Mouse (Mus musculus) MEL (cell line): ENCODE measurements around the gene Olfr139. TPM values are rescaled to one million over a fixed set of nuclear protein-coding genes. Genes with fewer than 3 reads are reported as not detected.

Experiments
- DNase-seq: peaks from one replicate; pipeline ENCODE4 v3.0.0; 2011; ENCODE audit warnings: low read depth, low spot score
- H3K27ac ChIP-seq: 2 replicates; pipeline ENCODE4 v1.5.1; 2012; ENCODE audit warnings: low read depth, mild to moderate bottlenecking, control low read depth, low read length, moderate library complexity; ENCODE audit not compliant: control insufficient read depth
- H3K27me3 ChIP-seq, 2 experiments: fragments of 150-350 bp in 1 of 2; sonication (generic) in 1 of 2; 2 replicates each; pipeline ENCODE4 v1.6.1; 2012; ENCODE audit warnings: low read length in 2 of 2, mild to moderate bottlenecking in 2 of 2, improper control_type of control experiment in 1 of 2, moderate library complexity in 1 of 2; ENCODE audit not compliant: insufficient read depth in 2 of 2, control insufficient read depth in 1 of 2
- H3K36me3 ChIP-seq, 2 experiments: 2 replicates each; pipeline ENCODE4 v1.6.1; 2012 to 2014; ENCODE audit warnings: low read length in 2 of 2, improper control_type of control experiment in 1 of 2, inconsistent platforms in 1 of 2, mild to moderate bottlenecking in 1 of 2; ENCODE audit not compliant: insufficient read depth in 2 of 2, control insufficient read depth in 1 of 2
- H3K4me1 ChIP-seq, 2 experiments: fragments of 150-350 bp in 1 of 2; sonication (generic) in 1 of 2; 2 replicates each; pipeline ENCODE4 v1.6.1; 2012; ENCODE audit warnings: low read length in 2 of 2, improper control_type of control experiment in 1 of 2, mild to moderate bottlenecking in 1 of 2; ENCODE audit not compliant: insufficient read depth in 2 of 2, control insufficient read depth in 1 of 2
- H3K4me3 ChIP-seq, 2 experiments: fragments of 150-350 bp in 1 of 2; sonication (generic) in 1 of 2; 2 replicates each; pipeline ENCODE4 v1.5.1; 2012; ENCODE audit warnings: low read depth in 2 of 2, low read length in 2 of 2, mild to moderate bottlenecking in 2 of 2, moderate library complexity in 2 of 2, control low read depth in 1 of 2, improper control_type of control experiment in 1 of 2; ENCODE audit not compliant: control insufficient read depth in 1 of 2, insufficient read depth in 1 of 2
- H3K79me2 ChIP-seq: 2 replicates; pipeline ENCODE4 v1.6.1; 2012; ENCODE audit warnings: mild to moderate bottlenecking, low read length, moderate library complexity; ENCODE audit not compliant: control insufficient read depth, poor library complexity, insufficient read depth
- H3K9ac ChIP-seq: 2 replicates; pipeline ENCODE4 v1.6.1; 2012; ENCODE audit warnings: low read depth, mild to moderate bottlenecking, control low read depth, low read length, moderate library complexity; ENCODE audit not compliant: control insufficient read depth, poor library complexity, severe bottlenecking
- H3K9me3 ChIP-seq: fragments of 150-350 bp; sonication (generic); replicated peaks from 2 replicates; pipeline ENCODE4 v1.6.1; 2012; ENCODE audit warnings: mild to moderate bottlenecking, low read length, improper control_type of control experiment, moderate library complexity; ENCODE audit not compliant: insufficient read depth
- CTCF ChIP-seq, 3 experiments: IDR thresholded peaks in 2 of 3; conservative IDR thresholded peaks in 1 of 3; 2 replicates each; pipeline ENCODE4 v1.5.1; 2011 to 2012; ENCODE audit warnings: low read length in 3 of 3, low read depth in 2 of 3, mild to moderate bottlenecking in 2 of 3, improper control_type of control experiment in 1 of 3, inconsistent platforms in 1 of 3, mixed read lengths in 1 of 3, moderate library complexity in 1 of 3; ENCODE audit not compliant: control insufficient read depth in 1 of 3, insufficient read depth in 1 of 3, poor library complexity in 1 of 3, severe bottlenecking in 1 of 3
- E2F4 ChIP-seq: IDR thresholded peaks from 2 replicates; pipeline ENCODE4 v1.6.1; 2011; ENCODE audit warnings: low read depth, low read length, improper control_type of control experiment, borderline replicate concordance
- EP300 ChIP-seq, 2 experiments: IDR thresholded peaks; 2 replicates each; pipeline ENCODE4 v1.6.1; 2011; ENCODE audit warnings: improper control_type of control experiment in 2 of 2, low read length in 2 of 2, low read depth in 1 of 2, mild to moderate bottlenecking in 1 of 2
- GABPA ChIP-seq: IDR thresholded peaks from 2 replicates; pipeline ENCODE4 v1.6.1; 2012; ENCODE audit warnings: low read depth, mild to moderate bottlenecking, inconsistent platforms, low read length, improper control_type of control experiment, moderate library complexity
- GATA1 ChIP-seq: IDR thresholded peaks from 2 replicates; pipeline ENCODE4 v1.6.1; 2011; ENCODE audit warnings: low read depth, low read length, improper control_type of control experiment
- KAT2A ChIP-seq: conservative IDR thresholded peaks from 2 replicates; pipeline ENCODE4 v1.6.1; 2012; ENCODE audit warnings: low read depth, low read length, improper control_type of control experiment, inconsistent platforms
- MAFK ChIP-seq: IDR thresholded peaks from 2 replicates; pipeline ENCODE4 v1.6.1; 2011; ENCODE audit warnings: low read depth, mild to moderate bottlenecking, low read length, improper control_type of control experiment, borderline replicate concordance
- MAX ChIP-seq: IDR thresholded peaks from 2 replicates; pipeline ENCODE4 v1.6.1; 2011; ENCODE audit warnings: low read length, improper control_type of control experiment
- NELFE ChIP-seq: IDR thresholded peaks from 2 replicates; pipeline ENCODE4 v1.6.1; 2011; ENCODE audit warnings: low read depth, low read length, improper control_type of control experiment
- POLR2A ChIP-seq, 2 experiments: IDR thresholded peaks; 2 replicates each; pipeline ENCODE4 v1.6.1; 2011 to 2012; ENCODE audit warnings: low read length in 2 of 2, mild to moderate bottlenecking in 2 of 2, control low read depth in 1 of 2, improper control_type of control experiment in 1 of 2, low read depth in 1 of 2, moderate library complexity in 1 of 2; ENCODE audit not compliant: control insufficient read depth in 1 of 2, insufficient read depth in 1 of 2, poor library complexity in 1 of 2
- POLR2AphosphoS2 ChIP-seq: IDR thresholded peaks from 2 replicates; pipeline ENCODE4 v1.6.1; 2011; ENCODE audit warnings: low read length, improper control_type of control experiment
- RAD21 ChIP-seq: IDR thresholded peaks from 2 replicates; pipeline ENCODE4 v1.6.1; 2011; ENCODE audit warnings: mild to moderate bottlenecking, low read depth, low read length, improper control_type of control experiment
- RCOR1 ChIP-seq: IDR thresholded peaks from 2 replicates; pipeline ENCODE4 v1.6.1; 2012; ENCODE audit warnings: low read depth, mild to moderate bottlenecking, inconsistent platforms, low read length, improper control_type of control experiment
- SMC3 ChIP-seq: IDR thresholded peaks from 2 replicates; pipeline ENCODE4 v1.6.1; 2011; ENCODE audit warnings: low read depth, low read length, improper control_type of control experiment
- TAL1 ChIP-seq: IDR thresholded peaks from 2 replicates; pipeline ENCODE4 v1.6.1; 2012; ENCODE audit warnings: mild to moderate bottlenecking, inconsistent platforms, low read length, moderate library complexity, mixed read lengths
- UBTF ChIP-seq: IDR thresholded peaks from 2 replicates; pipeline ENCODE4 v1.6.1; 2012; ENCODE audit warnings: low read depth, mild to moderate bottlenecking, inconsistent platforms, low read length, improper control_type of control experiment, moderate library complexity, borderline replicate concordance; ENCODE audit not compliant: insufficient read depth
- ZMIZ1 ChIP-seq: IDR thresholded peaks from 2 replicates; pipeline ENCODE4 v1.6.1; 2012; ENCODE audit warnings: low read depth, mild to moderate bottlenecking, inconsistent platforms, low read length, improper control_type of control experiment, moderate library complexity
- polyA plus RNA-seq, 2 experiments: library from polyadenylated mRNA; stranded (reverse) in 1 of 2; unstranded in 1 of 2; fragments of >175 nt in 1 of 2; fragments of >200 nt in 1 of 2; gene quantifications; 2 replicates each; pipeline versions ENCODE4 v1.2.1 to v1.2.4; 2012; ENCODE audit warnings: low replicate concordance in 2 of 2, low read depth in 1 of 2; ENCODE audit not compliant: insufficient read length in 2 of 2, insufficient read depth in 1 of 2, missing spikeins in 1 of 2
- total RNA-seq: library from RNA; depleted of rRNA; stranded (reverse); fragments of 300-350 nt; gene quantifications from 2 replicates; pipeline ENCODE4 v1.2.3, GENCODE M21; 2012; rRNA removed

The Olfr139 gene
- total and polyA plus RNA-seq, 3 experiments, result not detected

DNA sequence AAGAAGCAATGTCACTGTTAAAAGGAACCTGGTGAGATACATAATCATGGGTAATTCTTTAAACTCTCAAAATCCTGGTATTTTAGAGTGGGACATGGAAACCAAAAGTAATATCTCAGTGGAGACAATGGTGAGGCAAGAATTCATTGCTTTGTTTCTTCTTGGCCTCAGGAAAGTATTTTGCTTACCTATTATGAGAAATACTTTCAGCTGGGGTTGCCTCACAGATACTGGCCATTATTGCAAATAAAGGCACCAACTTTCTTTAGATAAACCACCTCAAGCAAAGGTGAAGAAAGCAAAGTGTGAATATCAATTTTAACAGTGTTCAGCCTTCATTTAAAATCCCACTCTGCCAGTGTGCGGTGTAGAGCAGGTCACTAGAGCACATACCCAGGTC lies 13.3 kb upstream of the Olfr139 start, which contains the start of gene Zfp616:
Zfp616 (plus strand) TSS at position 301 of the 400 bp plus-strand sequence.
- no peaks in the 10 kb centered on the region for H3K27me3 ChIP-seq
- DNase-seq, result no peak

DNA sequence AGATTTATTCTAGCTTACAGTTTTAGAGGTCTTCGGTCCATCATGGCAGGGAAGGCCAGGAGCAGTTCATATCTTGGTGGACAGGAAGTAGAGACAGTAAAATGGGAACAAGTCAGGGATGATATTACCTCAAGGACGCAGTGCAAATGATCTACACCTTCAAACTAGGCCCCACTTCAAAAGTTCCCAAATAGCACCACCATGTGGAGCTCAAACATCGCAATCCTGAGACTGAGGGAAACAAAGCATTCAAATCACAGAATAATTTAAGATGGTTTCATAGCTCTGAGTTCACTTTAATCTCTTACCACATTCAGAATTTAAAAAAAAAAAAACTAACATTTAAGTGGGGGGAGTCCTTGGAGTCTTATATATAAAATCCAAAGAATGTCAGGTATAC lies 5.0 kb downstream of the Olfr139 start:
- no peaks in the 10 kb centered on the region for H3K79me2 ChIP-seq
- no peak overlapping the region for H3K4me3 ChIP-seq
- no peak overlapping the region for H3K9ac ChIP-seq
- TF ChIP-seq RAD21 (peak; percentile 29), CTCF (IDR thresholded peaks at IDR 0.05 in 2 of 3, conservative IDR thresholded peaks at IDR 0.05 in 1 of 3; ENCODE audit: control insufficient read depth in 1 of 3, insufficient read depth in 1 of 3, low read depth in 2 of 3, low read length in 3 of 3, poor library complexity in 1 of 3, severe bottlenecking in 1 of 3) (peak in 1 of 3 experiments; percentile 18; a peak in 2 of 6 replicates), UBTF (no peak), SMC3 (0 out of 2 replicates have a peak, but pooled peaks have one; percentile 15)
- no peak overlapping the region for H3K27ac ChIP-seq
- no peaks in the 10 kb centered on the region for H3K4me1 ChIP-seq
- DNase-seq, result peak; percentile 4
- no peaks in the 10 kb centered on the region for H3K27me3 ChIP-seq
- H3K36me3 ChIP-seq, result no peaks in the 10 kb centered on the region
- H3K9me3 ChIP-seq, result no peaks in the 10 kb centered on the region

More for the DNA sequence above, 13.3 kb upstream of the Olfr139 start, which contains the start of gene Zfp616:
- no peak within 1 kb of the TSS for H3K27ac ChIP-seq
- no peak for TF ChIP-seq MAX
- no peak for TF ChIP-seq POLR2A (IDR thresholded peaks at IDR 0.05; ENCODE audit: control insufficient read depth in 1 of 2, insufficient read depth in 1 of 2, low read depth in 1 of 2, low read length in 2 of 2, poor library complexity in 1 of 2)
- no peak for TF ChIP-seq GATA1
- no peak for TF ChIP-seq NELFE
- no peak for TF ChIP-seq EP300 (IDR thresholded peaks at IDR 0.05; ENCODE audit: low read depth in 1 of 2, low read length in 2 of 2)
- TF ChIP-seq SMC3, result no peak
- no peak for TF ChIP-seq RAD21
- TF ChIP-seq TAL1, result no peak
- no peak for TF ChIP-seq E2F4
- TF ChIP-seq GABPA, result no peak
- TF ChIP-seq POLR2AphosphoS2, result no peak
- no peak for TF ChIP-seq KAT2A
- no peak for TF ChIP-seq MAFK
- no peak for TF ChIP-seq RCOR1
- TF ChIP-seq ZMIZ1, result no peak
- H3K4me3 ChIP-seq, result no peak within 1 kb of the TSS
- H3K36me3 ChIP-seq, result no peaks in the 10 kb centered on the region
- H3K4me1 ChIP-seq, result no peaks in the 10 kb centered on the region
- no peaks in the 10 kb centered on the region for H3K79me2 ChIP-seq
- no peak within 1 kb of the TSS for H3K9ac ChIP-seq
- no peaks in the 10 kb centered on the region for H3K9me3 ChIP-seq

Other genes with a start within 250 kb of the Olfr139 start
- gene Olfr392, start 239.5 kb downstream of the Olfr139 start, total RNA-seq, result not detected in 2 replicates
- not detected for gene Olfr392, start 239.5 kb downstream of the Olfr139 start, polyA plus RNA-seq
- gene Olfr393, start 205.1 kb downstream of the Olfr139 start, total RNA-seq, result not detected in 2 replicates
- gene Olfr393, start 205.1 kb downstream of the Olfr139 start, polyA plus RNA-seq, result not detected
- gene Olfr394, start 165.8 kb downstream of the Olfr139 start, total RNA-seq, result not detected in 2 replicates
- gene Olfr394, start 165.8 kb downstream of the Olfr139 start, polyA plus RNA-seq, result not detected
- not detected in 2 replicates for gene Olfr395, start 147.3 kb downstream of the Olfr139 start, total RNA-seq
- not detected for gene Olfr395, start 147.3 kb downstream of the Olfr139 start, polyA plus RNA-seq
- not detected in 2 replicates for gene Olfr23, start 119.9 kb downstream of the Olfr139 start, total RNA-seq
- not detected for gene Olfr23, start 119.9 kb downstream of the Olfr139 start, polyA plus RNA-seq
- gene Olfr397, start 95.7 kb downstream of the Olfr139 start, total RNA-seq, result not detected in 2 replicates
- not detected for gene Olfr397, start 95.7 kb downstream of the Olfr139 start, polyA plus RNA-seq
- not detected in 2 replicates for gene Olfr398, start 66.1 kb downstream of the Olfr139 start, total RNA-seq
- gene Olfr398, start 66.1 kb downstream of the Olfr139 start, polyA plus RNA-seq, result not detected
- not detected in 2 replicates for gene Olfr399, start 64 bp upstream of the Olfr139 start, total RNA-seq
- gene Olfr399, start 64 bp upstream of the Olfr139 start, polyA plus RNA-seq, result not detected
- gene Zfp616, start 13.4 kb upstream of the Olfr139 start, total RNA-seq, result not detected in 2 replicates
- gene Zfp616, start 13.4 kb upstream of the Olfr139 start, polyA plus RNA-seq, result not detected
- not detected in 2 replicates for gene Olfr401, start 57.2 kb upstream of the Olfr139 start, total RNA-seq
- not detected for gene Olfr401, start 57.2 kb upstream of the Olfr139 start, polyA plus RNA-seq
- gene Olfr402, start 97.0 kb upstream of the Olfr139 start, total RNA-seq, result not detected in 2 replicates
- not detected for gene Olfr402, start 97.0 kb upstream of the Olfr139 start, polyA plus RNA-seq
- not detected in 2 replicates for gene Olfr403, start 129.7 kb upstream of the Olfr139 start, total RNA-seq
- gene Olfr403, start 129.7 kb upstream of the Olfr139 start, polyA plus RNA-seq, result not detected
- gene Olfr43, start 154.8 kb upstream of the Olfr139 start, total RNA-seq, result not detected in 2 replicates
- not detected for gene Olfr43, start 154.8 kb upstream of the Olfr139 start, polyA plus RNA-seq
- gene Olfr406, start 203.3 kb upstream of the Olfr139 start, total RNA-seq, result not detected in 2 replicates
- not detected for gene Olfr406, start 203.3 kb upstream of the Olfr139 start, polyA plus RNA-seq
- gene Olfr59, start 227.2 kb upstream of the Olfr139 start, total RNA-seq, result not detected in 2 replicates
- gene Olfr59, start 227.2 kb upstream of the Olfr139 start, polyA plus RNA-seq, result not detected